Mouse (Mus musculus) heart, embryonic 10.5 days (tissue): ENCODE measurements around the gene Btnl10. TPM values are rescaled to one million over a fixed set of nuclear protein-coding genes. Genes with fewer than 3 reads are reported as not detected.

ENCODE experiments used
- DNase-seq: peaks from one replicate; pipeline ENCODE4 v3.0.0-alpha.2; 2017; ENCODE audit warnings: low spot score
- H3K27ac ChIP-seq: fragments of 300-500 bp; sonication (generic); 2 replicates; pipeline ENCODE4 v1.5.1; 2016; ENCODE audit warnings: mild to moderate bottlenecking
- H3K27me3 ChIP-seq: fragments of 300-500 bp; sonication (generic); 2 replicates; pipeline ENCODE4 v1.6.1; 2016; ENCODE audit warnings: mild to moderate bottlenecking; ENCODE audit not compliant: poor library complexity, insufficient read depth, severe bottlenecking
- H3K36me3 ChIP-seq: fragments of 300-500 bp; sonication (generic); 2 replicates; pipeline ENCODE4 v1.6.1; 2016; ENCODE audit warnings: mild to moderate bottlenecking, moderate library complexity
- H3K4me1 ChIP-seq: fragments of 300-500 bp; sonication (generic); 2 replicates; pipeline ENCODE4 v1.6.1; 2016; ENCODE audit warnings: mild to moderate bottlenecking
- H3K4me3 ChIP-seq: fragments of 300-500 bp; sonication (generic); 2 replicates; pipeline ENCODE4 v1.5.1; 2016; ENCODE audit warnings: mild to moderate bottlenecking, moderate library complexity
- H3K9me3 ChIP-seq: fragments of 300-500 bp; sonication (generic); 2 replicates; pipeline ENCODE4 v1.6.1; 2016; ENCODE audit warnings: mild to moderate bottlenecking, moderate library complexity
- WGBS: fragments of 180-500 bp; shearing (Covaris S2); methylation state at CpG from one replicate; pipeline ENCODE4 v1.1.7; 2016; 5-methylcytosine and 5-hydroxymethylcytosine counted together
- polyA plus RNA-seq: library from polyadenylated mRNA; unstranded; fragments of >200 nt; fragmentation: Nextera tagmentation; extraction: Ambion mirVana; gene quantifications from 2 replicates; pipeline ENCODE4 v1.2.1, GENCODE M21; 2016

Gene Btnl10
- not detected in 2 replicates for polyA plus RNA-seq

- Histone ChIP-seq H3K4me1 (peaks cover 21% of the 10 kb centered on the region), H3K27me3 (0 out of 2 replicates have a peak, but pooled peaks cover 8% of the 10 kb centered on the region), H3K4me3 (no peak within 1 kb of the TSS), H3K27ac (no peak within 1 kb of the TSS), H3K9me3 (no peaks in the 10 kb centered on the region), H3K36me3 (no peaks in the 10 kb centered on the region)
- WGBS: 77% methylated on average over 12 of the region's 12 CpGs
- DNase-seq: no peak
These were observed at the start of gene Btnl10 for GRCm38 (mm10) chr11:58917745-58918366. TSS of gene Btnl10 (plus strand) at chr11:58917908.

- Histone ChIP-seq H3K9me3 (no peaks in the 10 kb centered on the region), H3K4me3 (peak overlapping the region; percentile 91), H3K27ac (peak overlapping the region; percentile 93; the same call in 1 of the 2 replicates), H3K4me1 (peaks cover 12% of the 10 kb centered on the region), H3K36me3 (peaks cover 22% of the 10 kb centered on the region), H3K27me3 (no peaks in the 10 kb centered on the region)
- 85% methylated on average over 6 of the region's 6 CpGs for WGBS
- no peak for DNase-seq
These were observed 49.8 kb upstream of the Btnl10 start for GRCm38 (mm10) chr11:58867954-58868330.

- H3K4me3 ChIP-seq: no peak overlapping the region
- H3K27ac ChIP-seq: no peak overlapping the region
These were observed 46.7 kb upstream of the Btnl10 start for GRCm38 (mm10) chr11:58870961-58871360.

GRCm38 (mm10) chr11:58883756-58884155, 34.0 kb upstream of the Btnl10 start:
- peaks cover 36% of the 10 kb centered on the region for H3K36me3 ChIP-seq
- H3K4me3 ChIP-seq: no peak overlapping the region
- H3K27me3 ChIP-seq: no peaks in the 10 kb centered on the region
- no peak for DNase-seq
- H3K4me1 ChIP-seq: no peaks in the 10 kb centered on the region
- H3K9me3 ChIP-seq: no peaks in the 10 kb centered on the region
- WGBS: 83% methylated on average over 8 of the region's 8 CpGs
- no peak overlapping the region for H3K27ac ChIP-seq

More at GRCm38 (mm10) chr11:58870961-58871360, 46.7 kb upstream of the Btnl10 start:
- H3K27me3 ChIP-seq: no peaks in the 10 kb centered on the region
- H3K4me1 ChIP-seq: peaks cover 12% of the 10 kb centered on the region
- DNase-seq: no peak
- H3K36me3 ChIP-seq: peaks cover 24% of the 10 kb centered on the region
- no peaks in the 10 kb centered on the region for H3K9me3 ChIP-seq
- 78% methylated on average over 4 of the region's 4 CpGs for WGBS

- WGBS: 87% methylated on average over 10 of the region's 10 CpGs
- DNase-seq: no peak
- Histone ChIP-seq H3K36me3 (peaks cover 50% of the 10 kb centered on the region), H3K9me3 (no peaks in the 10 kb centered on the region), H3K4me3 (no peak overlapping the region), H3K4me1 (no peaks in the 10 kb centered on the region), H3K27me3 (no peaks in the 10 kb centered on the region), H3K27ac (no peak overlapping the region)
These were observed 27.2 kb upstream of the Btnl10 start for GRCm38 (mm10) chr11:58890511-58890910.

GRCm38 (mm10) chr11:58894456-58894855, 23.3 kb upstream of the Btnl10 start:
- Histone ChIP-seq H3K27me3 (no peaks in the 10 kb centered on the region), H3K4me1 (no peaks in the 10 kb centered on the region), H3K4me3 (no peak overlapping the region), H3K36me3 (peaks cover 75% of the 10 kb centered on the region), H3K27ac (no peak overlapping the region), H3K9me3 (no peaks in the 10 kb centered on the region)
- 80% methylated on average over 6 of the region's 6 CpGs for WGBS
- DNase-seq: no peak

GRCm38 (mm10) chr11:58897485-58897884, 20.2 kb upstream of the Btnl10 start:
- Histone ChIP-seq H3K36me3 (peaks cover 65% of the 10 kb centered on the region), H3K27ac (no peak overlapping the region), H3K9me3 (no peaks in the 10 kb centered on the region), H3K4me3 (no peak overlapping the region), H3K27me3 (no peaks in the 10 kb centered on the region), H3K4me1 (no peaks in the 10 kb centered on the region)
- no peak for DNase-seq
- WGBS: 80% methylated on average over 6 of the region's 6 CpGs

GRCm38 (mm10) chr11:58901080-58901479, 16.6 kb upstream of the Btnl10 start:
- no peaks in the 10 kb centered on the region for H3K9me3 ChIP-seq
- no peak overlapping the region for H3K4me3 ChIP-seq
- no peak for DNase-seq
- no peaks in the 10 kb centered on the region for H3K27me3 ChIP-seq
- no peak overlapping the region for H3K27ac ChIP-seq
- H3K4me1 ChIP-seq: peaks cover 21% of the 10 kb centered on the region
- peaks cover 42% of the 10 kb centered on the region for H3K36me3 ChIP-seq

- DNase-seq: peak; percentile 98
- no peaks in the 10 kb centered on the region for H3K27me3 ChIP-seq
- peaks cover 21% of the 10 kb centered on the region for H3K4me1 ChIP-seq
- no peaks in the 10 kb centered on the region for H3K9me3 ChIP-seq
- H3K27ac ChIP-seq: peak within 1 kb of the TSS; percentile 96
- peak within 1 kb of the TSS; percentile 88 for H3K4me3 ChIP-seq
- peaks cover 25% of the 10 kb centered on the region for H3K36me3 ChIP-seq
- under 1% methylated on average over 40 of the region's 40 CpGs for WGBS
These were observed 13.9 kb upstream of the Btnl10 start, which contains the start of gene Zfp39 for GRCm38 (mm10) chr11:58903511-58904409. TSS of gene Zfp39 (minus strand) at chr11:58904225.

GRCm38 (mm10) chr11:58904410-58904718, 13.3 kb upstream of the Btnl10 start:
- WGBS: 7% methylated on average over 8 of the region's 8 CpGs
- no peaks in the 10 kb centered on the region for H3K9me3 ChIP-seq
- peaks cover 18% of the 10 kb centered on the region for H3K36me3 ChIP-seq

GRCm38 (mm10) chr11:58904838-58905237, 12.9 kb upstream of the Btnl10 start:
- DNase-seq: no peak
- no peaks in the 10 kb centered on the region for H3K9me3 ChIP-seq
- peak overlapping the region; percentile 88; the same call in 1 of the 2 replicates for H3K4me3 ChIP-seq
- H3K27me3 ChIP-seq: no peaks in the 10 kb centered on the region
- H3K4me1 ChIP-seq: peaks cover 21% of the 10 kb centered on the region
- no peak overlapping the region for H3K27ac ChIP-seq
- 49% methylated on average over 6 of the region's 6 CpGs for WGBS
- H3K36me3 ChIP-seq: peaks cover 18% of the 10 kb centered on the region

More at GRCm38 (mm10) chr11:58904410-58904718, 13.3 kb upstream of the Btnl10 start:
- H3K4me3 ChIP-seq: peak overlapping the region; percentile 88
- no peaks in the 10 kb centered on the region for H3K27me3 ChIP-seq
- peak overlapping the region; percentile 96 for H3K27ac ChIP-seq
- peaks cover 21% of the 10 kb centered on the region for H3K4me1 ChIP-seq
- DNase-seq: no peak

GRCm38 (mm10) chr11:58913776-58914175, 3.9 kb upstream of the Btnl10 start:
- peak overlapping the region; percentile 87; the same call in 1 of the 2 replicates for H3K27ac ChIP-seq
- H3K4me1 ChIP-seq: peaks cover 12% of the 10 kb centered on the region
- WGBS: 68% methylated on average over 1 of the region's 1 CpGs
- H3K9me3 ChIP-seq: no peaks in the 10 kb centered on the region
- H3K36me3 ChIP-seq: no peaks in the 10 kb centered on the region
- H3K27me3 ChIP-seq: 0 out of 2 replicates have a peak, but pooled peaks cover 4% of the 10 kb centered on the region
- H3K4me3 ChIP-seq: peak overlapping the region; percentile 56; the same call in 1 of the 2 replicates
- DNase-seq: no peak

GRCm38 (mm10) chr11:58914461-58915028, 3.2 kb upstream of the Btnl10 start:
- Histone ChIP-seq H3K4me1 (peaks cover 15% of the 10 kb centered on the region), H3K27me3 (0 out of 2 replicates have a peak, but pooled peaks cover 4% of the 10 kb centered on the region), H3K9me3 (no peaks in the 10 kb centered on the region), H3K4me3 (peak overlapping the region; percentile 56), H3K27ac (peak overlapping the region; percentile 87), H3K36me3 (no peaks in the 10 kb centered on the region)
- 13% methylated on average over 17 of the region's 17 CpGs for WGBS
- DNase-seq: no peak
